In the genomic region with DNA sequence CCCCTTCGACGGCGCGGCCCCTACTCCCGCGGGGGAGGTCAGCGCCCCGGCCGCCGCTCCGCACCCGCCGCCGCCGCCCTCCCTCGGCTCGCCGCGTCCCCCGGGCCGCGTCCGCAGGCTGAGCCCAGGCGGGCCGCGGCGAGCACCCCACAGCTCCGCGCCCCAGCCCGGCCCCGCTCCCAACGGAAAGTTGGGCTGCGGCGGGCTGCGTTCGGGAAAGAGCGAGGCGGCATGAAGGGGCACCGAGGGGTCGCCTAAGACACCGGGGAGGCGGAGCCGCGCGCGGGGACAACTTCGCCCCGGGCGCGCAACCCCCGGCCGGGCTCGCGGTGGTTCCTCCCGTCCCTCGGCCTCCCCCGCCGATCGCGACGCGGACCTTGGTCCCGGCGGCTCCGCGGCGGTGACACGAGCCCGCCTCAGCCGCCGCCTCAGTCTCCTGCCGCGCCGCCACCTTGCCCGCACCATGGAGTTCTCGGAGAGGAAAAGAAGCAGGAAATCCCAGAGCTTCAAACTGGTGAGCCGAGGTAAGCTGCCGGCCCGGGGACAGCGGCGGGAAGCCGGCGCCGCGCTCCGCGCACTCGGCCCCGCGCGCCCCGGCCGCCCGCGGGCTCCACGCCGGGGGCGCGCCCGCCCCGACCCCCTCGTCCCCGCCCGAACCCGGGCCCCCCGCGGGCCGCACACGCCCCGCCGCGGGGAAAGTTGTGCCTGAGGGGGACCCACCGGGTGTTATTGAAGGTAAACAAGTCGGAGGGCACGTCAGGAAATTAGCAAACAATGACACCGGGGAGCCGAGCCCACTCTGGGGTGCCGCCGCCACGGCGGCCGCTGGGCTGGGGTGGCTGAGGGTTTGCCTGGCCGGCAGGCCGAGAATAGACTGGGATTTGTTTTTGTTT, we compare ENCODE assay signal across 9 mouse cellular contexts. TPM values are rescaled to one million over a fixed set of nuclear protein-coding genes. Genes with fewer than 3 reads are reported as not detected.
DNase-seq lines count a peak whose midpoint lies in the region; ATAC-seq and TF ChIP-seq lines count a peak whose summit lies in the region.
"Had no signal": no experiment of that assay in that cellular context is flagged by ENCODE, and none has a peak within 500 bp of the region (broad histone marks: within the 10 kb centered on the region; RNA-seq: fewer than 3 reads in every experiment).

A gene (plus strand): TSS at position 63 of the 893 bp plus-strand sequence.

- H3K9ac ChIP-seq in heart, adult 2 months (ENCODE audit: low read depth, low read length), result peak within 1 kb of the TSS; percentile 97
- H3K9ac ChIP-seq in liver, embryonic 14.5 days (replicated peaks), result no peak within 1 kb of the TSS; the same call in 1 of the 2 replicates
- H3K9ac ChIP-seq in neural tube, embryonic 14.5 days (replicated peaks; ENCODE audit: low read depth, low read length), result peak within 1 kb of the TSS; percentile 78

- intact Hi-C loops in gastrocnemius, adult 2 months (cut with DNase I), result loop anchor here (10.0 kb wide), 1 partner anchor 147 kb away; no protein-coding TSS in a partner anchor
- intact Hi-C loops in heart, adult 2 months (cut with DNase I), result loop anchor here (5.0 kb wide), 1 partner anchor 164 kb away; a partner anchor contains a TSS

- peak within 1 kb of the TSS; percentile 93 for H3K4me3 ChIP-seq in gastrocnemius, adult 2 months
- peak within 1 kb of the TSS; percentile 71 for H3K4me3 ChIP-seq in heart, adult 2 months
- H3K4me3 ChIP-seq in liver, embryonic 14.5 days (ENCODE audit: insufficient read depth in 1 of 2, low read depth in 2 of 2, low read length in 2 of 2), result peak within 1 kb of the TSS; percentile 50 to 53
- H3K4me3 ChIP-seq in neural tube, embryonic 14.5 days (ENCODE audit: low read depth, low read length), result peak within 1 kb of the TSS; percentile 88

- whole genome bisulfite sequencing in heart, adult 2 months, result 1% methylated on average over 105 of the region's 124 CpGs
- WGBS in liver, embryonic 14.5 days (ENCODE audit: insufficient replicate concordance), result 1% methylated on average over 103 of the region's 124 CpGs
- 0% methylated on average over 74 of the region's 124 CpGs for WGBS in neural tube, embryonic 14.5 days

- no peak for TF ChIP-seq CTCF in gastrocnemius, adult 2 months (IDR thresholded peaks at IDR 0.05)
- no peak for TF ChIP-seq CTCF in heart, adult 2 months (IDR thresholded peaks at IDR 0.05)
- no peak for TF ChIP-seq CTCF in liver, embryonic 14.5 days (IDR thresholded peaks at IDR 0.05; ENCODE audit: low read depth)

- peak; percentile 18; the same call in 1 of the 2 replicates for ATAC-seq in common myeloid progenitor, adult 5-6 weeks (replicated peaks; ENCODE audit: low read depth, poor library complexity, severe bottlenecking)
- peak; percentile 39; the same call in 1 of the 2 replicates for ATAC-seq in liver, embryonic 14.5 days (ENCODE audit: insufficient read depth)
- peak; percentile 78 for ATAC-seq in neural tube, embryonic 14.5 days (ENCODE audit: low read depth)
- no peak for ATAC-seq in megakaryocyte-erythroid progenitor cell, adult 5-6 weeks (replicated peaks; ENCODE audit: low FRiP score, low TSS enrichment, poor library complexity, severe bottlenecking)

- TF ChIP-seq EP300 in heart, adult 2 months (IDR thresholded peaks at IDR 0.05; ENCODE audit: insufficient read depth, low read depth, low read length), result no peak
- TF ChIP-seq EP300 in liver, embryonic 14.5 days (IDR thresholded peaks at IDR 0.05; ENCODE audit: low read depth), result no peak

- H3K4me1 ChIP-seq in heart, adult 2 months (ENCODE audit: control insufficient read depth, insufficient read depth, low read length), result no peaks in the 10 kb centered on the region
- H3K4me1 ChIP-seq in liver, embryonic 14.5 days (replicated peaks; ENCODE audit: control insufficient read depth in 2 of 2, insufficient read depth in 2 of 2, low read length in 1 of 2), result no peaks in the 10 kb centered on the region; a peak in 1 of 4 replicates
- H3K4me1 ChIP-seq in neural tube, embryonic 14.5 days (ENCODE audit: control insufficient read depth, insufficient read depth, low read length), result peaks cover 8% of the 10 kb centered on the region; the same call in 1 of the 2 replicates

- peak within 1 kb of the TSS; percentile 87 for H3K27ac ChIP-seq in gastrocnemius, adult 2 months
- peak within 1 kb of the TSS; percentile 82 for H3K27ac ChIP-seq in heart, adult 2 months
- no peak within 1 kb of the TSS for H3K27ac ChIP-seq in liver, embryonic 14.5 days
- peak within 1 kb of the TSS; percentile 80 for H3K27ac ChIP-seq in neural tube, embryonic 14.5 days (ENCODE audit: low read depth, low read length)

- no peak for TF ChIP-seq POLR2A in heart, adult 2 months (IDR thresholded peaks at IDR 0.05; ENCODE audit: insufficient read depth, low read depth, low read length)

- H3K9me3 ChIP-seq in liver, embryonic 14.5 days (ENCODE audit: control insufficient read depth, low read length), result no peaks in the 10 kb centered on the region
- H3K9me3 ChIP-seq in neural tube, embryonic 14.5 days (ENCODE audit: control insufficient read depth, low read length), result no peaks in the 10 kb centered on the region

- H3K36me3 ChIP-seq in heart, adult 2 months (ENCODE audit: control insufficient read depth, insufficient read depth, low read length), result no peaks in the 10 kb centered on the region
- H3K36me3 ChIP-seq in liver, embryonic 14.5 days (replicated peaks; ENCODE audit: control insufficient read depth, insufficient read depth, low read depth), result no peaks in the 10 kb centered on the region
- no peaks in the 10 kb centered on the region for H3K36me3 ChIP-seq in neural tube, embryonic 14.5 days (ENCODE audit: control insufficient read depth, insufficient read depth, low read length)

- peak; percentile 62 for DNase-seq in gastrocnemius, adult 2 months
- no peak for DNase-seq in gastrocnemius, adult 18-20 months (ENCODE audit: low spot score)
- peak; percentile 67 to 69 for DNase-seq in heart, adult 2 months
- peak; percentile 25 for DNase-seq in kidney, adult 11 months
- DNase-seq in liver, embryonic 14.5 days (ENCODE audit: low read depth in 3 of 3, low spot score in 3 of 3), result no peak

- H3K79me2 ChIP-seq in heart, adult 2 months (replicated peaks; ENCODE audit: control insufficient read depth, insufficient read depth, low read length), result no peaks in the 10 kb centered on the region

- H3K4me2 ChIP-seq in liver, embryonic 14.5 days (ENCODE audit: low read depth), result peak within 1 kb of the TSS; percentile 55
- H3K4me2 ChIP-seq in neural tube, embryonic 14.5 days (ENCODE audit: low read depth, low read length), result peak within 1 kb of the TSS; percentile 80

- H3K27me3 ChIP-seq in heart, adult 2 months (ENCODE audit: control insufficient read depth, insufficient read depth, low read length), result no peaks in the 10 kb centered on the region
- H3K27me3 ChIP-seq in liver, embryonic 14.5 days (ENCODE audit: control insufficient read depth, insufficient read depth, low read length), result peaks cover 48% of the 10 kb centered on the region
- H3K27me3 ChIP-seq in neural tube, embryonic 14.5 days (ENCODE audit: control insufficient read depth, insufficient read depth, low read length), result no peaks in the 10 kb centered on the region

RNA-seq across cellular contexts. Expression of the gene that starts here (rescaled TPM):
- 1 to 10 TPM; 2.2 to 2.6 TPM for total RNA-seq in gastrocnemius, adult 2 months (2021)
- total RNA-seq in gastrocnemius, adult 18-20 months (2021), result 1 to 10 TPM; 1.5 to 2.3 TPM
- total RNA-seq in common myeloid progenitor, adult 5-6 weeks (2017), result 0.69 and 1.2 TPM in 2 replicates
- 1 to 10 TPM; 4.5 to 5.5 TPM for total RNA-seq in heart, adult 2 months (2021)
- polyA plus RNA-seq in heart, adult 2 months (2012; rRNA removed), result 2.9 and 3.9 TPM in 2 replicates
- polyA plus RNA-seq in liver, embryonic 14.5 days (2012; rRNA removed), result 0.87 and 0.94 TPM in 2 replicates
- 1.2 and 1.5 TPM in 2 replicates for polyA plus RNA-seq in liver, embryonic 14.5 days (2014; fragmentation: Nextera tagmentation; extraction: Ambion mirVana)
- polyA plus RNA-seq in neural tube, embryonic 14.5 days (2014; fragmentation: Nextera tagmentation; extraction: Ambion mirVana), result 8.7 and 9.0 TPM in 2 replicates
- 0.48 TPM in 1 of 2 replicates, not detected in the other for total RNA-seq in megakaryocyte-erythroid progenitor cell, adult 5-6 weeks (2014; fragmentation: Nextera tagmentation)
- total RNA-seq in megakaryocyte-erythroid progenitor cell, adult 5-6 weeks (2017), result 0.30 TPM in 1 of 2 replicates, not detected in the other
- polyA plus RNA-seq: C2C12 had no signal

Comparison
In these comparisons a context has a peak if more than half of its experiments do, and no peak if none do; other contexts are left out.
1. DNase-seq: peak in gastrocnemius, adult 2 months (single experiment), heart, adult 2 months (2 of 2) and kidney, adult 11 months (single experiment); none in gastrocnemius, adult 18-20 months (single experiment) and liver, embryonic 14.5 days (0 of 3).
2. Peak in every context shown above with its lines, with median percentiles within 50 percentile points of each other: H3K4me3 ChIP-seq.